Comparison of ENCODE assay signal across 1 mouse cellular context in the genomic region with DNA sequence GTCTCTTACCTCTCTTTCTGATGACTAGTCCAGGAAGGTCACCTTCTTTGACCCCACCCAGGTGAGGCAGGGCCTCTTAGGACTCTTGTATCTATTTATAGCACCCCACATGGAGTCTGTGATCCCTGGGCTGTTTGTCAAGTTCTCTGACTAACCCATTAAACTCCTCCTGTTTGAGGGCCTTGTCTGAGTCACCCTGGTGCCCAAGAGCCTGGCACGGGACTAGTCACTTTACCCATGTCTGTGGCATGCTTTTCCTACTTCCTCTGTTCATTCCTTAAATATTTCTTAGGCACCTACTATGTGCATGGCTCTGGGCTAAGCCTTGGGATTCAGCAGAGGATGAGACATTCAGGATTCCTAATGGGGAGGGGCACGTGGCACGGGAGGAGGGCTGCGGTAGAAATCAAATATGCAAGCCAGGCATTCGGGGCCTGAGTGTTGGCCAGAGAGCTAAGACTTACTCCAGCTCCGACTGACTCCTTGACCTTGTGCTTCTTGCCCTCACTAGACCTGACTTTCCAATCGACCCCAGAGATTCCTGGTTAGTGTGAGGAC.
TF ChIP-seq lines count a peak whose summit lies in the region.

No protein-coding gene starts in this region.

TF ChIP-seq in MEL, 35 proteins besides CTCF, POLR2A, EP300 and RAD21 (continued from another document):
- no peak for TF ChIP-seq NRF1 (IDR thresholded peaks at IDR 0.05; ENCODE audit: insufficient read depth, low read depth, low read length, poor library complexity, severe bottlenecking)
- TF ChIP-seq ZC3H11A (IDR thresholded peaks at IDR 0.05; ENCODE audit: low read depth, low read length): no peak
- no peak for TF ChIP-seq E2F4 (IDR thresholded peaks at IDR 0.05; ENCODE audit: borderline replicate concordance, low read depth, low read length)
- 0 out of 2 replicates have a peak, but pooled peaks have one; percentile 47 for TF ChIP-seq MXI1 (IDR thresholded peaks at IDR 0.05; ENCODE audit: low read depth, low read length)
- TF ChIP-seq UBTF (IDR thresholded peaks at IDR 0.05; ENCODE audit: borderline replicate concordance, insufficient read depth, low read depth, low read length): peak; percentile 64; the same call in 1 of the 2 replicates
- no peak for TF ChIP-seq MAFK (IDR thresholded peaks at IDR 0.05; ENCODE audit: borderline replicate concordance, low read depth, low read length)
- TF ChIP-seq MAX (IDR thresholded peaks at IDR 0.05; ENCODE audit: low read length): peak; percentile 79
- TF ChIP-seq USF1 (IDR thresholded peaks at IDR 0.05; ENCODE audit: low read depth, low read length): peak; percentile 78
- no peak for TF ChIP-seq POLR2AphosphoS5 (IDR thresholded peaks at IDR 0.05; ENCODE audit: borderline replicate concordance, low read depth, low read length)
- TF ChIP-seq TAL1 (IDR thresholded peaks at IDR 0.05; ENCODE audit: low read length): no peak
- TF ChIP-seq GATA1 (IDR thresholded peaks at IDR 0.05; ENCODE audit: low read depth, low read length): no peak
- no peak; the same call in 1 of the 2 replicates for TF ChIP-seq MAZ (IDR thresholded peaks at IDR 0.05; ENCODE audit: low read depth, low read length)
- TF ChIP-seq BHLHE40 (IDR thresholded peaks at IDR 0.05; ENCODE audit: borderline replicate concordance, low read depth, low read length): peak; percentile 57; the same call in 1 of the 2 replicates
- TF ChIP-seq USF2 (IDR thresholded peaks at IDR 0.05; ENCODE audit: borderline replicate concordance in 1 of 2, insufficient read depth in 1 of 2, low read depth in 1 of 2, low read length in 2 of 2): no peak
- no peak for TF ChIP-seq ZNF384 (IDR thresholded peaks at IDR 0.05; ENCODE audit: low read depth, low read length)
- TF ChIP-seq ETS1 (IDR thresholded peaks at IDR 0.05; ENCODE audit: low read depth, low read length): no peak
- TF ChIP-seq TBP (IDR thresholded peaks at IDR 0.05; ENCODE audit: low read depth, low read length): no peak
- TF ChIP-seq MYC (IDR thresholded peaks at IDR 0.05; ENCODE audit: low read depth, low read length): peak; percentile 75
- no peak for TF ChIP-seq CHD2 (IDR thresholded peaks at IDR 0.05; ENCODE audit: low read length)
- TF ChIP-seq KAT2A (conservative IDR thresholded peaks at IDR 0.05; ENCODE audit: low read depth, low read length): no peak
- TF ChIP-seq HCFC1 (IDR thresholded peaks at IDR 0.05; ENCODE audit: low read depth, low read length): no peak
- no peak for TF ChIP-seq SMC3 (IDR thresholded peaks at IDR 0.05; ENCODE audit: low read depth, low read length)
- TF ChIP-seq CHD1 (IDR thresholded peaks at IDR 0.05; ENCODE audit: low read depth, low read length): no peak
- peak; percentile 31; the same call in 1 of the 2 replicates for TF ChIP-seq MEF2A (IDR thresholded peaks at IDR 0.05; ENCODE audit: extremely low read depth, insufficient replicate concordance, low read depth, low read length, poor library complexity, severe bottlenecking)
- no peak for TF ChIP-seq JUND (IDR thresholded peaks at IDR 0.05; ENCODE audit: low read depth, low read length)
- TF ChIP-seq GABPA (IDR thresholded peaks at IDR 0.05; ENCODE audit: low read depth, low read length): no peak
- TF ChIP-seq RCOR1 (IDR thresholded peaks at IDR 0.05; ENCODE audit: low read depth, low read length): no peak
- TF ChIP-seq NELFE (IDR thresholded peaks at IDR 0.05; ENCODE audit: low read depth, low read length): no peak
- TF ChIP-seq ZMIZ1 (IDR thresholded peaks at IDR 0.05; ENCODE audit: low read depth, low read length): no peak
- no peak for TF ChIP-seq ELF1 (IDR thresholded peaks at IDR 0.05; ENCODE audit: low read depth, low read length)
- peak; percentile 75 for TF ChIP-seq ZKSCAN1 (IDR thresholded peaks at IDR 0.05; ENCODE audit: low read depth, low read length)
TF ChIP-seq in MEL: peak in this region for 9.
